Mouse (Mus musculus): Measurements from ENCODE around the gene 1110051M20Rik.

The 1110051M20Rik gene

DNA sequence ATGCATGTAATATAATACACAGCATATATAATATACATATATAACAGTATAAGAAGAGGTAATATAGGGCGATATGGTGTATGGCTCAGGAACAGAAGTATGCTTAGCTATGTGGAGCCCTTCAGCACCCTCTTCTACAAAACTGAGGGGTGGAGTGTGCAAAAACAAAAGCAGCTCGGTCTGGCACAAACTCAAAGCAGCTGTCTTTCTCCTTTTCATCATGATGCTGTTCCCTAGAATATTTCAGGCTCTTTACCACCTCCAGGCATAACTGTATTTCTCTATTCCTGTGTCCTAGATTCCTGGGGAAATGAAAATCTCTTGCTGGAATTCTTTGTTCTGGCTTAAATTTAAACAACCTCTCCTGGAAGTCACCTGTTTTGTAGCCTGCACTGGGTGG is 214.8 kb downstream of the 1110051M20Rik start:
- no peak for DNase-seq (ENCODE audit: extremely low spot score, low read depth, low spot score)
